Mouse (Mus musculus) Muller cell, postnatal 12 days (primary cell): ENCODE results near the gene Dgkz.
A peak's percentile ranks its signal among the peaks of the same experiment; 100 is the strongest.

ENCODE experiments used
- DNase-seq: peaks from one replicate; pipeline ENCODE4 v3.0.0-alpha.2; 2015; ENCODE audit errors: inconsistent ontology term

Gene Dgkz

DNA sequence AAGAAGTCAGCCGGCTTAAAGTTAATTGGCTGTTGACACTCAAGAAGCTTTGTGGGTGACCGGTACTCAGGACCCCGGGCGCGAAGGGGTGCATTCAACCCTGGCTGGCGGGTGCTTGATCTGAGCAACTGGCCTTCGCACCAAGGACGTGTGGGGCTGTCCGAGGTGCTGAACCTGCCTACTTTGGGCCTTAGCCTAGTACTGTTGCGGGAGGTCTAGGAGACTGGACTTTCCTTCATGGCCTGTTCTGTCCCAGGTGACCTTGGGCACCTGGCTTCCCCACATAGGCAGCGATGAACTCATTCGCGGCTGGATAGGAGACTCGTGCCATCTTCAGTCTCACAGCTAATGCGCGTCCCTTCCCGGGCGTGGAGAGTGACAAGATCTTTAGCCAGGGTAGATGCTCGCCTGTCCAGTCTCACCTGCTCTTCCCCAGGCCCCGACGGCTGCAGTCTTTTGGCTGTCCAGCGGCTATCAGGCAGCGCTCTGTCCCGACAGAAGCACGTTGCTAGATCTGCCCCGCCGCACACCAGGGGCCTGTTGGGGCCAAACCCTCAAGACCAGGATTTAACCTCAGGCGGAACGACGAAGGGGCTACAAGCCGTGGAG, 54.4 kb downstream of the Dgkz start:
- peak; percentile 47 for DNase-seq

DNA sequence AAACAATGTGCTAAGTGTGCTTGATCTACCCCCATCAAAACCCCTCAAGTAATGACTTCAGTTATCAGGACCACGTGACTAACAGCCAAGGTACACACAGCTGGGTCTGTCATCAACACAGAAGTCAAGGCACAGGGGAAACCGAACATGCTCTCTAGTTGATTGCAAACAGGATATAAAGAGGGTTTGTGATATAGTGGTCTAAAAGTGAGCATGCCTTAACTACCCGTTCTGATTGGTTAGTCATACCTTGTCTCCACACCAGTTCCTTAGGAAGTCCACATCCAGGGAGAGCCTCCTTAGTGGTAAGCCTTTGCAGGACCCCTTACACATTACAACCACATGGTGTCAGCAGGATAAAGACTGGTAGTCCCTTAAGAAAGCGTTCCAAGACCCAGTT, 55.5 kb downstream of the Dgkz start:
- no peak for DNase-seq

GRCm38 (mm10) chr2:91917096-91917495, 58.6 kb downstream of the Dgkz start:
- no peak for DNase-seq

DNA sequence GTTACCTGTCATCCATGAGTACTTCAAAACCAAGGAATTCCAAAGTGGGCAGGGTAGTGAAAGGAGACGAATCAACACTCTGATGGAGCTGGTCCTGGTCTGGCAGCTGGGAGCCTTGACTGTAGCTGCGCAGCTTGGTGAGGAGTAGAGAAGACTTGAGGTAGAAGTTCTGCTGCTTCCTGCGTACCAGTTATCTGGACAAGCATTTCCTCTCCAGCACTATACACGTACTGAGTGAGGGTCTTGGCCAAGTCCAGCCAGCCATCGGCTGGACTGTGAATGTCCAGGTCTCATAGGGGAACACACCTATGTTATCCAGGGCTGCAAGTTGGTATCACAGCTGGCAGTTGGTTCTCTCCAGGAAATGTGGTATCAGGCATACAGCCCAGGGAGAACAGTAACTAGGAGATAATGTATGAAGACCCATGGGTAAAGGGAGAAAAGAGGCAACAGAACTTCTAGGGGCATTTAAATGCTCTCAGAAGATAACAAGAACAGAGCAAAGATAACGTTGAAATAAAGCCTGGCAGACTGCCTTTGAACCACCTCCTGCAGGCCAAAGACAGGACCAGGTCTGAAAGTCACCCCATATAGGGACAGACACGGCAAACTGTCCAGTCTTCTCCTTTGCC, 59.2 kb downstream of the Dgkz start:
- no peak for DNase-seq

- no peak for DNase-seq
These were observed 62.1 kb downstream of the Dgkz start for GRCm38 (mm10) chr2:91913328-91914110.

DNA sequence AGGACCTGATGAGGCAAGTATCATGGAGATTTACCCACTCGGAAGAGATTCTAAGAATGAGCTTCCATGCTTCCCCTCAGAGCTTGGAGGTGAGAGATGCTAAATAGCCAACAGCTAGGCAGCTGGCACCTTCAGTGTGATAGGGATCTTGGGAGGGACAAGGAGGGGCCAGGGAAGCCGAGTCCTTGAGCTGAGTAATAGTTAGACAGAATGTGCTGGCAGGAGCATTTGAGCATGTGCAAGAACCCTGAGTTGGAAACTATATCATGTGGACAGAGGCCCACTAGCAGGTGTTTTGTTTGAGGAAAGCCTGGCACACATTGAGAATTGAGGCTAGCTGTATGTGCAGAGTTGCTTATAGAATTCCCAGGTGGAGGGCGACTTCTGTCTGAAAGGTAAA, 63.0 kb downstream of the Dgkz start:
- DNase-seq: no peak

DNA sequence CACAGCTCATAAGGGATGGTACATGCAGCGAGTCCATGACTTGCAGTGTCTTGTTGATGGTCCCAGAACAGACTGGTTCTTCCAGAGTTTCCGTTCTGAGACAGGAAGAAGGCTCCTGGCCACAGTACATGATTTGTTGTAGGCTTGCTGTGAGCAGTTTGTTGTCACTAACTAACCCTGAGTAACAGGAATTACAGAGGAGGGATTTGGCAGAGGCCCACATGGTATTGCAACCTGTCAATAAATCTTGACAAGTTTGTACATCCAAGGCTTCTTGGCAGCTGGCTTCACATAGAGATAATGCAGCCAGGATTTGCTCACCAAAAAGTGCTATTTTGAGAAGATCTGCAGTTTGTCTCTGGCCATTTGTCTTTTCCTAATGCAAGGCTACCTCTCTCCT, 69.5 kb downstream of the Dgkz start:
- DNase-seq: no peak

GRCm38 (mm10) chr2:91904618-91905307, 70.9 kb downstream of the Dgkz start:
- peak; percentile 40 for DNase-seq

GRCm38 (mm10) chr2:91903171-91903925, 72.3 kb downstream of the Dgkz start:
- no peak for DNase-seq

DNA sequence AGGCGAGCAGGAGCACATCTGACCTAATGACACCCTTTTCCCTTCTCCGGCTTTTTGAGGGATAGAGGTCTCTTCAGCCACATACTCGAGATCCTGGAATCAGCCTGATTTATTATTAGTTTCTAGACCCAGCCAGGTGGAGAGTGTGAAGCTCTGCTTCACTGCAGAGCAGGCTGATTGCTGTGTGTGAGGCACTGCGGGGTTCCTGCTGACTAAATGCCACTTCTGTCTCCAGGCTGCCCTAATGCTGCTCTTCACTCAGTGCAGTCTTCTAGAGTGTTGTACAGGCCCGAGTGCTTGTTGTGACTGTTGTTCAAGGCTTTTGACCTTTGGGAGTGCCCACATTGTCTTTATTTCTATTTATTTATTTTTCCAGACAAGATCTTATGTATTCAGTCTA, 73.3 kb downstream of the Dgkz start:
- DNase-seq: no peak

GRCm38 (mm10) chr2:91900431-91900830, 75.2 kb downstream of the Dgkz start:
- no peak for DNase-seq

GRCm38 (mm10) chr2:91899141-91899540, 76.5 kb downstream of the Dgkz start:
- no peak for DNase-seq

DNA sequence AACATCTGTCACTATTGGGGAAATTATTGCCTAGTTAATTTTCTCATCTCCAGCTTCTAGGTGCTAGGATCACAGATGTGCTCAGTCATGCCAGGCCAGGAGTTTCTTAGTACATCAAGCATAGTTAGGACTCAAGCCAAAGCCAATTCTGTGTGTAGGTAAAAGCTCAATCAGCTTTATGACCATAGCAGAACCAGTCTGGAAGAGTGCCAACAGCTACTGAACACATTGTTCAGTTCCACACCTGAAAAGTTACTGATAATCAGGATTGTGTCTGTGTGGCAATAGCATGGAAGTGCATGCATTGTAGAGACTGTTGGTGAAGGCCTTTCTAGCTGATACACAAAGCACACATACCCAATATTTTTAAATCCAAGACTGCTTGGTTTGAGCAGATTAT, 77.7 kb downstream of the Dgkz start:
- no peak for DNase-seq

DNA sequence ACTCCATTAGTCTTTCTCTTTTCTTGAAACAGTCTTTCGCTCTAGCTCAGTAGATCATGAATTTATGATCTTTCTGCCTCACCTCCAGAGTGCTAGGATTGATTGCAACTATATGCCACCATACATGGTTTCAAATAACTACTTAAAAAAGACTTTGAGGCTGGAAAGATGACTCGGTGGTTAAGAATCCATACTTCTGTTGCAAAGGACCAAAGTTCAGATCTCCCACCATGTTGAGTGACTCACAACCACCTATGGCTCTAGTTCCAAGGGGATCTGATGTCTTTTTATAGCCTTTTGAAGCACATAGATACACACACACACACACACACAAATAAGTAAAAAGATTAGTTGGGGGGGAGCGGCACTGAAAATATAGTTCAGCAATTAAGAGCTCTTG, 80.3 kb downstream of the Dgkz start:
- DNase-seq: peak; percentile 14

GRCm38 (mm10) chr2:91894716-91895115, 80.9 kb downstream of the Dgkz start:
- DNase-seq: no peak

DNA sequence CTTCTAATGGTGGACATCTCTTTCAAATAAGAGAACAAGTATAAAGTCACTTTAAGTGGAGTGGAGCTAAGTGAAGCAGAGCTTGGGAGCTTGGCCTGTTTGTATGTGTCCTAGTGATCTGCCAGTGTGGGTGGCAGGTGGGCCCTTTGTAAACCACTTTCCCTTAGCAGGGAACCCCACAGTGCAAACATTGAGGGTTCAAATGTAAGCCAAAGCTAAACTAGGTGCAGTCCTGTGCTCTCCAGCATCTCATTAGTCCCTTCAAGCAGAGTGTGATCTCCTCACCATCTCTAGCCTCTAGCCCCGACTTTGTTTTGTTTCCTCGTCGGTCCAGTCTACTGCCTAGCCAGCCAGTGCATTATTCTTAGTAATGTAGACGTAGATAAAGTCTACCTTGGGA, 91.0 kb downstream of the Dgkz start:
- DNase-seq: no peak

DNA sequence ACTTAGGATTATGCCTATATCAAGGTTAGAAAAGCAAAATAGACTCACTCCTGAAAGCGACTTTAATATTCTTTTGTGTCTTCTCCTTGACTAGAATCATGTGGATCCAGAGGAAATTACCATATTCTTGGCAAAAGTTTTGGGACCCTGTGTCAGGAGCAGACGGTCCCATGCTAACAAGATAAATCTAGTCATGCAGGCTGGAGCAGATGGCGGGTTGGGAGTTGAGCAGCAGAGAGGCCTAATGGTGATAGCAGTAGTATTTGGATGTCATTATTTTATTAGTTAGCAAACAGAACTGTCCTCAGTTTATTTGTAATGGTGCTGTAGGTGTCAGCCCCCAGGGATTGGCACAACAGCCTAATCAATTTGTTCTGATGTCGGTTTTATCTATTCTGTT, 91.7 kb downstream of the Dgkz start:
- no peak for DNase-seq
